Mouse (Mus musculus) lung, postnatal 0 days (tissue): Measurements from ENCODE around the gene 2610021A01Rik. TPM values are rescaled to one million over a fixed set of nuclear protein-coding genes. Genes with fewer than 3 reads are reported as not detected.
"Not testable (repeated sequence)": the region's sequence is repeated elsewhere in the genome, so short reads cannot be mapped to it uniquely, and the experiment has no call there.

Source experiments
- ATAC-seq: fragments of 200-750 bp; cut with Nextera tagmentation; 2 replicates; pipeline ENCODE4 v1.8.0; 2017; ENCODE audit warnings: moderate library complexity
- DNase-seq: peaks from one replicate; pipeline ENCODE4 v3.0.0-alpha.2; 2016; ENCODE audit warnings: low spot score
- H3K27ac ChIP-seq: fragments of 300-500 bp; sonication (generic); 2 replicates; pipeline ENCODE4 v1.5.1; 2014; ENCODE audit warnings: antibody characterized with exemption, mild to moderate bottlenecking, low read length, mixed read lengths
- H3K27me3 ChIP-seq: fragments of 300-500 bp; sonication (generic); replicated peaks from 2 replicates; pipeline ENCODE4 v1.6.1; 2014; ENCODE audit warnings: low read length, mixed read lengths; ENCODE audit not compliant: insufficient read depth
- H3K36me3 ChIP-seq: fragments of 300-500 bp; sonication (generic); 2 replicates; pipeline ENCODE4 v1.6.1; 2014; ENCODE audit warnings: low read length, mixed read lengths; ENCODE audit not compliant: insufficient read depth
- H3K4me1 ChIP-seq: fragments of 300-500 bp; sonication (generic); 2 replicates; pipeline ENCODE4 v1.6.1; 2014; ENCODE audit warnings: antibody characterized with exemption, low read depth, low read length, mixed read lengths; ENCODE audit not compliant: insufficient read depth
- H3K4me2 ChIP-seq: fragments of 300-500 bp; sonication (generic); replicated peaks from 2 replicates; pipeline ENCODE4 v1.6.1; 2014; ENCODE audit warnings: low read depth, mild to moderate bottlenecking, low read length, moderate library complexity, mixed read lengths
- H3K4me3 ChIP-seq: fragments of 300-500 bp; sonication (generic); 2 replicates; pipeline ENCODE4 v1.5.1; 2014; ENCODE audit warnings: low read depth, low read length
- H3K9ac ChIP-seq: fragments of 300-500 bp; sonication (generic); replicated peaks from 2 replicates; pipeline ENCODE4 v1.6.1; 2014; ENCODE audit warnings: low read depth, mild to moderate bottlenecking
- H3K9me3 ChIP-seq: fragments of 300-500 bp; sonication (generic); 2 replicates; pipeline ENCODE4 v1.6.1; 2016; ENCODE audit warnings: low read length, mixed read lengths
- CTCF ChIP-seq: IDR thresholded peaks from 2 replicates; pipeline ENCODE4 v1.5.1; 2016; ENCODE audit warnings: antibody characterized with exemption, mild to moderate bottlenecking
- EP300 ChIP-seq: IDR thresholded peaks from 2 replicates; pipeline ENCODE4 v1.6.1; 2016; ENCODE audit warnings: antibody characterized with exemption, mild to moderate bottlenecking, control low read depth
- WGBS: fragments of 180-500 bp; shearing (Covaris S2); extraction: QIAGEN DNeasy Blood & Tissue Kit; methylation state at CpG from one replicate; pipeline ENCODE4 v1.1.7; 2014; 5-methylcytosine and 5-hydroxymethylcytosine counted together
- polyA plus RNA-seq: library from polyadenylated mRNA; unstranded; fragments of >200 nt; fragmentation: Nextera tagmentation; extraction: Ambion mirVana; gene quantifications from 2 replicates; pipeline ENCODE4 v1.2.1, GENCODE M21; 2015

The 2610021A01Rik gene
- polyA plus RNA-seq, 1 experiment from 2014 or later = 4.7 TPM

DNA sequence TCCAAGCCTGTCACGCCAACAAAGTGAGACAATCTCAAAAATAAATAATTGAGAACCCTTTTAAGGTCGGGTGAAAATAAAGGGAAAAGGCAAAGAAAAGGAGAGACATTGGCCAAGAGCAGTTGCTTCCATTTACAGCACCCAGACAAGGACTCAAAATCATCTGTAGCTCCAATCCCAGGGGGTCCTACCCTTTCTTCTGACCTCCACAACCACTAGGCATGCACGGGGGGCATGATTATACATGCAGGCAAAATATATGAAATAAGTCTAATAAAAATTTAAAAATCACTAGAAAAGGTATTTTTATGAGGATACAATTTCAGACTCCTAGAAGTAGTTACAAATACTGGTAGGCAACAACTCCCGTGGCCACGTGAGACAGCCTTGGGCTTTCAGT lies 415 bp upstream of the 2610021A01Rik start:
- 48% methylated on average over 5 of the region's 5 CpGs for WGBS
- no peaks in the 10 kb centered on the region for H3K9me3 ChIP-seq
- TF ChIP-seq CTCF (no peak), EP300 (no peak)
- H3K27me3 ChIP-seq = no peaks in the 10 kb centered on the region
- H3K4me3 ChIP-seq = peak overlapping the region; percentile 55
- 0 out of 2 replicates have a peak, but pooled peaks cover 3% of the 10 kb centered on the region for H3K4me1 ChIP-seq
- DNase-seq = no peak
- H3K9ac ChIP-seq = peak overlapping the region; percentile 36
- H3K27ac ChIP-seq = no peak overlapping the region
- no peaks in the 10 kb centered on the region for H3K36me3 ChIP-seq
- peak overlapping the region; percentile 68 for H3K4me2 ChIP-seq
- no peak for ATAC-seq

DNA sequence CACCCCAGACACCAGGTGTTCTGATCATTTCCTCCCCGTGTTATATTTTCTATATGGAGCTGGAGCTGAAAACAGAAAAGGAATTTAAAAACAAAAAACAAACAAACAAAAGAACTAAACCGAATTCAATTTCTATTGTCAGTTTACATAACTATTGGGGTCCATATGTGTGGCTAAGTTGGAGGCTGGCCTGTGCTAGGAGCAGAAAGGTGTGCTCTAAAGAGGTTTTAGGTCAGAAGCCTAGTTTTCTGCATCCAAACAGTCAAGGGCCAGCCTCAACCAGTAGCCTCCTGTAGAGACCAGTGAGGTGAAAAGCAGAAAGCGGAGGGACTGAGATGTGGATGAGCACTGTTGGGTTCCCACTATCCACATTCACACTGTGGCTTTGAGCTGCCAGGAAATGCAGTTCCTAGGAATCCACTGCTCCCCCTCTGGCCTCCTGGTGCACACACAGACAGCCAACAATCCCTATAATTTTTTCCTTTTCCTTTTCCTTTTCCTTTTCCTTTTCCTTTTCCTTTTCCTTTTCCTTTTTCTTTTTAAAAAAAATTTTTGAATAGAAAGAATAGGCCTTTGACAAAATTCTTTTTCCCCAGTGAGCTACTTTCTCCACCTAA lies 1.0 kb downstream of the 2610021A01Rik start:
- H3K9ac ChIP-seq = peak overlapping the region; percentile 41
- peak overlapping the region; percentile 68 for H3K4me2 ChIP-seq
- no peak overlapping the region for H3K27ac ChIP-seq
- 7% methylated on average over 3 of the region's 3 CpGs for WGBS
- peak overlapping the region; percentile 55 for H3K4me3 ChIP-seq
- no peaks in the 10 kb centered on the region for H3K9me3 ChIP-seq
- H3K36me3 ChIP-seq = no peaks in the 10 kb centered on the region
- H3K4me1 ChIP-seq = 0 out of 2 replicates have a peak, but pooled peaks cover 3% of the 10 kb centered on the region
- no peaks in the 10 kb centered on the region for H3K27me3 ChIP-seq
- DNase-seq = peak; percentile 26
- peak; percentile 35 for TF ChIP-seq CTCF
- no peak for TF ChIP-seq EP300
- no peak for ATAC-seq

DNA sequence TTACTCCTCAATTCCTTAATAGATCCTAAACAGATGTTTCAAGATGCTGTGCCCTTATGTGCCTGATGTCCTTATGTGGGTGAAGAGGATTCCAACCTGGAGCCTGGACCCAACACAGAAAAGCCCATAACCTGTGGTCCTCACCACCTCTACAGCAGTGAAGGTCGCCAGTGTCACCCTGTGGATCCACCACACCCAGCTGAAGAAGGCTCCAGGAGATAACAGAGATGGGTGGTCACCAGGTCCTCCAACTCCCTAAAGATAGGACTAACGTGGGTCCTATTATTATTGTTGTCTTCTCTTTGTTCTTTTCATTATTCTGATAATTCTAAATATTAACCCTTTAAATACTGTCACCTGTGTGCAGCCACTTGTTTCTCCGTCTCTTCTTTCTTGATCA lies 12.6 kb downstream of the 2610021A01Rik start:
- TF ChIP-seq CTCF (no peak), EP300 (no peak)
- 78% methylated on average over 3 of the region's 3 CpGs for WGBS

DNA sequence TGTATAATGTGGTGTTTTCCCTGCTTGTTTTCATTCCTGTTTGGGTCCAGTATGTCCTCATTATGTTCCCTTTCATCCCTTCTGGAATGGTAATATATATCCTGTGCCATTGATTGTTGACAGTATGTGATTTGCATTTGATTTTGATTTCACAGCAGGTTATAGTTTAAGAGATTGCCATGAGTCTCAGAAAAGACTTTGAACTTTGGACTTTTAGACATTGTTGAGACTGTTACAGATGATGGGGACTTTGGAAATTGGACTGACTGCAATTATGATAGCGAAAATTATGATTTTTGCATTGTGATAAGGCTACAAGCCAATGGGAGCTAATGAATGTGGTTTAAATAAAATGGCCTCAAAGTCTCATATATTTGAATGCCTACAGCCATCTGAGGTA lies 17.2 kb downstream of the 2610021A01Rik start:
- WGBS = 92% methylated on average over 1 of the region's 1 CpGs

More for the DNA sequence above, 12.6 kb downstream of the 2610021A01Rik start:
- Histone ChIP-seq H3K36me3 (no peaks in the 10 kb centered on the region), H3K27me3 (no peaks in the 10 kb centered on the region), H3K9ac (no peak overlapping the region), H3K4me3 (no peak overlapping the region), H3K4me2 (no peak overlapping the region), H3K27ac (no peak overlapping the region), H3K9me3 (no peaks in the 10 kb centered on the region), H3K4me1 (no peaks in the 10 kb centered on the region)
- ATAC-seq = no peak
- DNase-seq = no peak

DNA sequence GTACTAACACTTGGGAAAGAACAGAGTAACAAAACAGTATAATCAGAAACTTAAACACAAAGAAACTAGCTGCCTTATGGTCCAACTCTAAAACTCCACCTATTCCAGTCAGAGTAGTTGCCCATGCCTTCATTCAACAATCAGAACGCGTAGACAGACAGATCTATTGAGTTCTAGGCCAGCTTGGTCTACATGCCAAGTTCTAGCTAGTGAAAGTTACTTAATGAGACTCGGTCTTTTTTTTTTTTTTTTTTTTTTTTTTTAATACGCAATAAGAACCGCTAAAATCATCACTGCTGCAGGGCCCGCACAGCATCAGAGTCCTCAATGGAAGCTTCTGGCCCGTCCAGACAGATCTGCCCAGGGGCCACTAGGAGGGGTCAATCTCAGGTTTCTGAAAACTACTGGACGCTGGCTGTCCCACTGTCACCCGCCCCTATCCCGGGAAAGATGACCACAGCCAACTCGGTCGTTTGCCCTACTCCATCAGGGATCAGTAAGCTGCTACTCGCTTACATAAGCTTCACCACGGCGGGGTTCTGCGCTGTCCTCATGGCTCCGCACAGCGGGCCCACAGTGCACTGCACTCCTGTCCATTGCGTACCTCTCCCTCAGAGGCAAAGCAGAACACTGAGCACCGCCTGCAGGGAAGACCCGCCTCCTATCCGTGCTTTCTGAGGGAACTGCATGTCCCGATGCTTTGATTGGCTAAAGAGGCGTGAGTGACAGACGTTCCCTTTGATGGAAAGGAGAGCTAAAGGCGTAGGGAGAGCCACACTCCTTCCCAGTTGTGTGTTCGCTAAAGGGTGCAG lies 33.6 kb downstream of the 2610021A01Rik start, which contains the start of gene Zfp788:
Gene Zfp788, plus strand, starts transcription at position 795 of the 812 bp plus-strand sequence.
- Histone ChIP-seq H3K4me1 (no peaks in the 10 kb centered on the region), H3K9ac (peak within 1 kb of the TSS; percentile 63), H3K27ac (peak within 1 kb of the TSS; percentile 86), H3K4me3 (peak within 1 kb of the TSS; percentile 60), H3K4me2 (peak within 1 kb of the TSS; percentile 73), H3K27me3 (no peaks in the 10 kb centered on the region), H3K9me3 (no peaks in the 10 kb centered on the region), H3K36me3 (0 out of 2 replicates have a peak, but pooled peaks cover 3% of the 10 kb centered on the region)
- 0 out of 2 replicates have a peak, but pooled peaks have one; percentile 6 for TF ChIP-seq EP300
- peak; percentile 83 for TF ChIP-seq CTCF
- WGBS = under 1% methylated on average over 27 of the region's 27 CpGs
- DNase-seq (peak; percentile 98), ATAC-seq (peak; percentile 97)

More for the DNA sequence above, 17.2 kb downstream of the 2610021A01Rik start:
- H3K27me3 ChIP-seq, H3K4me3 ChIP-seq, H3K36me3 ChIP-seq, H3K4me1 ChIP-seq, H3K9me3 ChIP-seq, ATAC-seq, H3K4me2 ChIP-seq, H3K27ac ChIP-seq, DNase-seq, H3K9ac ChIP-seq: not testable (repeated sequence)

DNA sequence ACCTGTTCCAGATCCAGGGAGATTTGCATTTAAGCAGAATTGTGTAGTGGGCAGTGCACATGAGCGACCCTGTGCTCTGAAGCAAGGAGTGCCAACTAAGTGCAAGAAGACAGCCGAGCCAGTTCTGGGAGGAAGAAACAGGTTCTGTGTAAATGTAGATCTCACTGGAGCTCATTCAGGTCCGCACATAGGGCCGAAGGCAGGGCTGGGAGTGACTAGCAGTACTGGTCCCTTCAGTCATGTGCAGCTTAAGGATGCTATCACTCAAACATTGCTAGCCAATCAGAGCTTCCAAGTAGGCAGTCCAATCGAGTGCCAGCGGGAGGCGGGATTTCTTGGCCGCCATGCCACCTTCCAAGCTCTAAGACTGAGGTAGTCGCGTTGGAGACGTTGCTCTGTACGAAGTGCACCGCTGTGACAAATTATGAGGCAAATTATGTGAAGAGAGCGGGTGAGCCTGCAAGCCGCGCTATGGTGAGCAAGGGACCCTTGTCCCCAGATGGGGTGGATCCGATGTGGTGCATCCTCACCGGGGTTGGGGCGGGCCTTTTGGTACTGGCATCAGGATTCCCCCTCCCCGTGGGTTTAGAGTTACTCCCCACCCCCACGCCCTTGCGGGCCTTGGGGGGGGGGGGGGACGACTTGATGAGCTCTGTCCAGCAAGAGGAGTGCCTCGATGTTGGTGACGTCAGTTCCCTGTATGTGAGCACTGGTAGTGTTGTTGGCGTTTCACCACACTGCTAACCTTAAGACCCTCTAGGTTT lies 34.4 kb downstream of the 2610021A01Rik start:
- Histone ChIP-seq H3K9ac (peak overlapping the region; percentile 63), H3K4me1 (no peaks in the 10 kb centered on the region), H3K4me3 (peak overlapping the region; percentile 60), H3K27me3 (no peaks in the 10 kb centered on the region), H3K9me3 (no peaks in the 10 kb centered on the region), H3K27ac (peak overlapping the region; percentile 86), H3K36me3 (0 out of 2 replicates have a peak, but pooled peaks cover 3% of the 10 kb centered on the region), H3K4me2 (peak overlapping the region; percentile 73)
- ATAC-seq = peak; percentile 95
- WGBS = under 1% methylated on average over 23 of the region's 26 CpGs
- peak; percentile 98 for DNase-seq
- TF ChIP-seq CTCF = no peak; the same call in 1 of the 2 replicates
- TF ChIP-seq EP300 = no peak

DNA sequence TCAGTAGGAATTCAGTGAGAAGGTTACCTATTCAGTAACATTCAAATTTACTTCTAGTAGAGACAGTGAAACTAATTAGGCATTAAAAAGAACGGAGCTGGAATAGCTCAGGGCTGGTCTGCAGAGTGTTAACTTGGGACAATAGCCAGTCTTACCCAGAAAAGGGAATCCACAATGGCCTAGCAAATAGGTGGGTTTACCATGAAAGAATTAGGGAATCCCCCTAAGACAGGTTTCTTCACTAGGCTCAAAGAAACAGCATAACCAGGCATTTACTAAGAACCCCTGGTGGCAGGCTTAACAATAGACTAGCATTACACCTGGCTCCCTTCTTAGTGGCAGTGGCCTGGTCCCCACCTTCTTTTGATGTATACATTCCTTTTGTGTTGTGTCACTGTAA lies 75.3 kb downstream of the 2610021A01Rik start:
- WGBS = 55% methylated on average over 1 of the region's 1 CpGs
- H3K36me3 ChIP-seq, H3K27me3 ChIP-seq, H3K4me3 ChIP-seq, ATAC-seq, H3K9ac ChIP-seq, H3K4me1 ChIP-seq, H3K4me2 ChIP-seq, DNase-seq, H3K9me3 ChIP-seq, H3K27ac ChIP-seq: not testable (repeated sequence)
